Mouse (Mus musculus) hindbrain, embryonic 11.5 days (tissue): ENCODE measurements around the gene Kdm4c. TPM values are rescaled to one million over a fixed set of nuclear protein-coding genes. Genes with fewer than 3 reads are reported as not detected.
A peak's percentile ranks its signal among the peaks of the same experiment; 100 is the strongest.
"Not testable (repeated sequence)": the region's sequence is repeated elsewhere in the genome, so short reads cannot be mapped to it uniquely, and the experiment has no call there.

ENCODE experiments used
- ATAC-seq: fragments of 200-750 bp; cut with Nextera tagmentation; 2 replicates; pipeline ENCODE4 v1.8.0; 2017; ENCODE audit warnings: mild to moderate bottlenecking, moderate TSS enrichment, moderate library complexity; ENCODE audit not compliant: low FRiP score
- DNase-seq: peaks from one replicate; pipeline ENCODE4 v3.0.0-alpha.2; 2015; ENCODE audit warnings: low spot score
- H3K27ac ChIP-seq: fragments of 300-500 bp; sonication (generic); 2 replicates; pipeline ENCODE4 v1.5.1; 2014; ENCODE audit warnings: mild to moderate bottlenecking, low read depth, low read length
- H3K27me3 ChIP-seq: fragments of 300-500 bp; sonication (generic); 2 replicates; pipeline ENCODE4 v1.6.1; 2014; ENCODE audit warnings: mild to moderate bottlenecking, low read length, moderate library complexity, mixed read lengths; ENCODE audit not compliant: control insufficient read depth, insufficient read depth
- H3K36me3 ChIP-seq: fragments of 300-500 bp; sonication (generic); 2 replicates; pipeline ENCODE4 v1.6.1; 2014; ENCODE audit warnings: mild to moderate bottlenecking, low read length, moderate library complexity, mixed read lengths; ENCODE audit not compliant: control insufficient read depth, insufficient read depth
- H3K4me1 ChIP-seq: fragments of 300-500 bp; sonication (generic); replicated peaks from 2 replicates; pipeline ENCODE4 v1.6.1; 2014; ENCODE audit warnings: low read length, mixed read lengths; ENCODE audit not compliant: control insufficient read depth, insufficient read depth
- H3K4me2 ChIP-seq: fragments of 300-500 bp; sonication (generic); replicated peaks from 2 replicates; pipeline ENCODE4 v1.6.1; 2014; ENCODE audit warnings: mild to moderate bottlenecking, low read depth, low read length
- H3K4me3 ChIP-seq: fragments of 300-500 bp; sonication (generic); 2 replicates; pipeline ENCODE4 v1.5.1; 2014; ENCODE audit warnings: low read depth, low read length
- H3K9ac ChIP-seq: fragments of 300-500 bp; sonication (generic); 2 replicates; pipeline ENCODE4 v1.6.1; 2014; ENCODE audit warnings: low read depth, low read length
- H3K9me3 ChIP-seq: fragments of 300-500 bp; sonication (generic); 2 replicates; pipeline ENCODE4 v1.6.1; 2016; ENCODE audit warnings: low read length; ENCODE audit not compliant: control insufficient read depth
- WGBS: fragments of 180-500 bp; shearing (Covaris S2); extraction: QIAGEN DNeasy Blood & Tissue Kit; methylation state at CpG from one replicate; pipeline ENCODE4 v1.1.7; 2014; 5-methylcytosine and 5-hydroxymethylcytosine counted together
- polyA plus RNA-seq: library from polyadenylated mRNA; unstranded; fragments of >200 nt; fragmentation: Nextera tagmentation; extraction: Ambion mirVana; gene quantifications from 2 replicates; pipeline ENCODE4 v1.2.1, GENCODE M21; 2014

Gene Kdm4c
- polyA plus RNA-seq = 17.8 and 18.3 TPM in 2 replicates

DNA sequence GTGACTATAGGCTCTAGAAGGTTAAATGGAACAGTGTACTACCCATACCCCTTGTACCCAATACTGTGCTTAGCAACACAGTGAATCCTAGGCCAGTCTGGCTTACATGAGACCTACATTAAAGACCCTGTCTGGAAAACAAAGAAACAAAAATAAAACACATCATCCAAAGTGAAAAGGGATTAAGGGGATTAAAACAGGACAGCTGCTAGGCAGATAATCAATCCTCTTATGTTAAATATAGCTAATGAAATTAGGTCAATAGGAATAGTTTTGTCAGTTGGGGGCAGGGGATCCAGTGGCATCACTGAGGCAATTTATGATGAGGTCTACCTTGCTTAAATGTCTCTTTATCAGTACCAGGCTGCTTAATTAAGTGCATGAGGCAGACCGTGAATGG is at the start of gene Kdm4c:
Kdm4c (plus strand) TSS at position 322 of the 400 bp plus-strand sequence.
- no peaks in the 10 kb centered on the region for H3K9me3 ChIP-seq
- no peaks in the 10 kb centered on the region for H3K36me3 ChIP-seq
- 84% methylated on average over 1 of the region's 1 CpGs for WGBS
- no peak within 1 kb of the TSS for H3K4me3 ChIP-seq
- H3K4me2 ChIP-seq = no peak within 1 kb of the TSS
- no peak within 1 kb of the TSS for H3K27ac ChIP-seq
- no peak within 1 kb of the TSS for H3K9ac ChIP-seq
- no peaks in the 10 kb centered on the region for H3K27me3 ChIP-seq
- DNase-seq (no peak), ATAC-seq (no peak)
- H3K4me1 ChIP-seq = no peaks in the 10 kb centered on the region

DNA sequence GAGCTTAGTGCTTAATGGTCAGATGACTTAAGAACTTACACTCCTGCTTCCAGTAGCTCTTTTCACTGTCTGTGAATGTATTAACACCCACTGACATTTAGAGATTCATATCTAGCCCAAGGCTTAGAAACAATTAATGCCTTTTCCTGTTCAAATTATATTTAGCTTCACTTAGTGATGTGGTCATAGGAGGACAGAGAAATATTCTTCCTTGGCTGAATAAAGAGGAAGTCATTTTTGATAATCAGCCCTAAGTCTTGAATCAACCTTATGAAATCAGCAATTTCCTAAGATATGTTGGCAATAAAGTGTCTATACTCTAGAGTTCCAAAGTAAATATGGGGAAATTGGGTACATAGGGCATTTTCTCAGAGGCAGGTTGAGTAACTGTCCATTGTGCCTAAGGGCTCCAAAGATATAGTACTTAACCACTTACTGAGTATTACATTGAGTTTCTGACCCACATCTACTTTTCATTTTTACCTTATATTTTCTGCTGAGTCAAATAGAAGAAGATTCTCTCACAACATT is 41.0 kb upstream of the Kdm4c start:
- Histone ChIP-seq H3K4me3 (no peak overlapping the region), H3K9ac (no peak overlapping the region), H3K36me3 (no peaks in the 10 kb centered on the region), H3K4me2 (no peak overlapping the region), H3K27ac (no peak overlapping the region), H3K27me3 (no peaks in the 10 kb centered on the region), H3K9me3 (no peaks in the 10 kb centered on the region), H3K4me1 (no peaks in the 10 kb centered on the region)
- no peak for ATAC-seq
- no peak for DNase-seq

DNA sequence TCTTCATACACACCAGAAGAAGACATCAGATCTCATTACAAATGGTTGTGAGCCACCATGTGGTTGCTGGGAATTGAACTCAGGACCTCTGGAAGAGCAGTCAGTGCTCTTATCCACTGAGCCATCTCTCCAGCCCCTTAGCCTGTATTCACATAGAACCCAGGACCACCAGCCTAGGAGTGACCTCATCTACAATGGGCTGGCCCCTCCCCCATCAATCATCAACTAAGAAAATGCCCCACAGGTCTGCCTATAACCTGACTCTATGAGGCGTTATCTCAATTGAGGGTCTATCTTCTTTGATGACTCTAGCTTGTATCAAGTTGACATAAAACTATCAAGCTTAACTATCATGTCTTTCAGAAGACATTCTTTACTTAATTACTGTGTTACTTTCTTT is 20.5 kb upstream of the Kdm4c start:
- ATAC-seq, H3K36me3 ChIP-seq, H3K27me3 ChIP-seq, H3K9ac ChIP-seq, H3K4me1 ChIP-seq, H3K4me2 ChIP-seq, H3K4me3 ChIP-seq, H3K27ac ChIP-seq, H3K9me3 ChIP-seq, DNase-seq: not testable (repeated sequence)
- 83% methylated on average over 1 of the region's 1 CpGs for WGBS

DNA sequence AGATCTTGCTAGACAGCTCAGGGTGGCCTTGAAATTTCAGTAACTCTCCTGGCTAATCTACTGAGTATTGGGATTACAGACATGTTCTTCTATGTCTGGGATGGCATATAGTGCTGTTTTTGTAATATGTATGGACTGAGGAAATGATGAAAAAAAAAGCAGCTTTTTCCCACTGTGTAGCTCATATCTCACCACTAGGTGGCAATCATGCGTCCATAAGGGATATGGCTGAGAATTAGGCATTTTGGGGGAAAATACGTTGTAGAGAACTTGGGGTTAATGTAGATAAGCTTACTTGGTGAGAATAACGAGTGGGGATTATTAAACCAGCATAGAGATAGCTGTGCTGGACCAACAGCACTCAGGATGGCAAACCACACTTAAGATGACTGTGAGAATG is 19.9 kb upstream of the Kdm4c start:
- Histone ChIP-seq H3K27me3 (no peaks in the 10 kb centered on the region), H3K4me2 (no peak overlapping the region), H3K9me3 (no peaks in the 10 kb centered on the region), H3K27ac (no peak overlapping the region), H3K36me3 (no peaks in the 10 kb centered on the region), H3K9ac (no peak overlapping the region), H3K4me3 (no peak overlapping the region), H3K4me1 (no peaks in the 10 kb centered on the region)
- DNase-seq (peak; percentile 8), ATAC-seq (0 out of 2 replicates have a peak, but pooled peaks have one; percentile 12)
- 37% methylated on average over 3 of the region's 3 CpGs for WGBS

DNA sequence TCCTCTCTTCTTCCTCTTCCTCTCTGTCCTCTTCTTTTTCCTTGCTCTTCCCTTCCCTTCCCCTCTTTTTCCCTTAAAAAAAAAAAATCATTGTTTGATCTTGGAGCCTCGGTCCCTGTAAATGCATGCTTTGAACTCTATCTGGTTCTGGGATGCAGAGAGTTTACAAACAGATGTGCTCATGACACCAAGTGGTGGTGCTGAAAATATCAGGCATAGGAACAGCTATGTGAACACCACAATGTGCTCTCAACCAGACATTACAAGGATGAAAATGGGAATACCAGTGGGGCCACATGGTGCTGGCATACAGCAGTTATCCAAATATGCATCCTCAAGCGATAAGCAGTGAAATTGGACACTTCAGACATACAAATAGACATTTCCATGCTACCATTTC is 18.1 kb upstream of the Kdm4c start:
- DNase-seq (no peak), ATAC-seq (no peak)
- H3K27me3 ChIP-seq = no peaks in the 10 kb centered on the region
- H3K9me3 ChIP-seq = no peaks in the 10 kb centered on the region
- no peaks in the 10 kb centered on the region for H3K36me3 ChIP-seq
- H3K4me2 ChIP-seq = no peak overlapping the region
- H3K4me1 ChIP-seq = no peaks in the 10 kb centered on the region
- 79% methylated on average over 2 of the region's 2 CpGs for WGBS
- no peak overlapping the region for H3K9ac ChIP-seq
- H3K4me3 ChIP-seq = no peak overlapping the region
- no peak overlapping the region for H3K27ac ChIP-seq

DNA sequence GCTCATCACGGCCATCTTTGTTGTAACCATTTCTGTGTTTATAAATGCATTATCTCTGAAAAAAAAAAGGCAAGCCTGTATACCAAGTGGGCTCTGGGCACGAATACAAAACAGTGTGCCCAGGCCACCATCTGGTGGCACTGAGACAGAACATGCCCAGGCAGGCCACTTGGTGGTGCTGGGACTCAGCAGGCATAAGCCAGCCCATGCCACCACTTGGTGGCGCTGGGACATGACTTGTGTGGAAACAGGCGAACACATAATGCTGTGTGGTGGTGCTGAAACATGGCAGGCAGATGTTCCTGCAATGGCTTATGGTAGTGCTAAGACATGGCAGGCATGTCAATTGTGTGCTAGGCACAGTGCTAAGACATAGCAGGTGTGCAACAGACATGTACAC is 11.3 kb upstream of the Kdm4c start:
- Histone ChIP-seq H3K9me3 (no peaks in the 10 kb centered on the region), H3K4me2 (no peak overlapping the region), H3K9ac (no peak overlapping the region), H3K36me3 (no peaks in the 10 kb centered on the region), H3K27me3 (no peaks in the 10 kb centered on the region), H3K4me1 (no peaks in the 10 kb centered on the region), H3K4me3 (no peak overlapping the region), H3K27ac (no peak overlapping the region)
- ATAC-seq (peak; percentile 38), DNase-seq (no peak)
- 76% methylated on average over 4 of the region's 4 CpGs for whole genome bisulfite sequencing

DNA sequence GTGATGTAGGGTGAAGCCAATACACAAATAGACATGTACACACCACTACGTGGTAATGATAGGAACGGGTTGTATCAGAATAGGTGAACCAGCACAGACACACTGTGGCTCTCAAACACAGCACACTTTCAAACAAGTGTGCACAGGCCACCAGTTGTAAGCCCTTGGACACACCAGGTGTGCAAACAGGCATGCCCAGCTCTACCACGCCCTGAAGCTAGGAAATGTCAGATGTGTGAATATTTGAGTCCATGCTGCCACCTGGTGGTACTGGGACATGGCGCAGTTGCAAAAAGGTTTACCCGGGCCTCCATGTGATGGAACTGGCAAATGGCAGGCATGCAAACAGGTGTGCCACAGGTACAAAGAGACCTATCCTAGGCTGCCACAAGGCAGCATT is 10.9 kb upstream of the Kdm4c start:
- Histone ChIP-seq H3K36me3 (no peaks in the 10 kb centered on the region), H3K9ac (no peak overlapping the region), H3K4me2 (no peak overlapping the region), H3K27ac (no peak overlapping the region), H3K9me3 (no peaks in the 10 kb centered on the region), H3K4me1 (no peaks in the 10 kb centered on the region), H3K27me3 (no peaks in the 10 kb centered on the region), H3K4me3 (no peak overlapping the region)
- DNase-seq (peak; percentile 62), ATAC-seq (peak; percentile 50)
- 69% methylated on average over 5 of the region's 5 CpGs for WGBS

DNA sequence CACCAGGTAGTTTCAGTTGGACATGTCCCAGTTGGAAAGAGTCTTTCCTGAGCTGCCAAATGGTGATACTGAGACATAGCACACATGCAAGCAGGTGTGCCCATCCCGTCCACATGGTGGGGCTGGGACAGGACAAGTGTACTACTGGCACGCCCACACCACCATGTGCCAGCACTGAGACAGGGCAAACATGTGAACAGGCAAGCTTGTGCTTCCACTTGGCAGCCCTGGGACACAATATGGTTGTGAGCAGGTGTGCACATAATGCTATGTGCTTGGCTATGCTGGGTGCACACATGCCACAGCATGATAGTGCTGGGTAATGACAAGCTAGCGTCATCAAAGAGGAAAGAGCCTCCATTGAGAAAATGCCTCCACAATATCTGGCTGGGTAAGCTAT is 8.8 kb upstream of the Kdm4c start:
- no peaks in the 10 kb centered on the region for H3K4me1 ChIP-seq
- no peak overlapping the region for H3K4me2 ChIP-seq
- 86% methylated on average over 3 of the region's 3 CpGs for WGBS
- no peak for ATAC-seq
- no peak overlapping the region for H3K4me3 ChIP-seq
- no peaks in the 10 kb centered on the region for H3K9me3 ChIP-seq
- DNase-seq = no peak
- H3K9ac ChIP-seq = no peak overlapping the region
- no peaks in the 10 kb centered on the region for H3K27me3 ChIP-seq
- H3K27ac ChIP-seq = no peak overlapping the region
- no peaks in the 10 kb centered on the region for H3K36me3 ChIP-seq

DNA sequence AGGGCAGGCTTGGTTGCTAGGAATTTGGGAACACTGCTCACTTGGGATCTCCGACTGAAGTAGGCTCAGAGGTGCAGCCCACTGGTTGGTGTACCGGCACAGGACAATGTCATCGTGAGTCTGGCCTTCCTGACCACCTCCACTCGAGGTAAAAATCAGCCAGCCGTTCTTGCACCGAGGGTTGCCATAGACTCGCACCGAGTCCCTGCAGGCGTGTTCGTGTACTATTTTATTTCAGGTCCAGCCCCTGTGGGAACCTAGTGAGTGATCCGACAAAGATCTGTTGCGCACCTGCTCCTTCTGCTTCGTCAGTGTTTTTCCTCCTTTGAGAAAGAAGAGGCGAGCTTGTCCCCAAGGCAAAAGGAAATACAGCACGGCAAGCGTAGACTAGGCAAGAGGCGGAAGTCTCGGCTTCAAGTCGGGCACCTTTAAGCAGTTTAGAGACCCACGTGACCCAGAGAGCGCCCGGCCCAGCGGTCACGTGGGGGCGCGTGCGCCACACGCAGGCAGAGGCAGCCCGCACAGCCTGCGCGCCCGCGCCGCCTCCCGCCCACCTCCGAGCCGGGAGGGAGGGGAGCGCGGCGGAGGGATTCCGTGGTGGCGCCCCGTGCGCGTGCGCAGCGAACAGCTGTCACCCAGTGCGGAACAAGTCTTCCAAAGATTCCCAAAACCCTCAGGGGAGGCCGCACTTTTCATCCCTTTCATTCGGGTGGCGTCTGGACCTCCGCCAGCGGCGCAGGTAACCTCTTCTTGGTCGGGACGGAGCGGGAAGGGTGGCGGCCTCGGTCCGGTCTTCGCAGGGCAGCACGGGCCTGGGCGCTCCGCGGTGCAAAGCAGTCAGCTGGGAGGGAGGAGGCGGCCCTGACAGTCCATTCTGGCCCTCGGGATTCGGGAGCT is 9.3 kb downstream of the Kdm4c start:
- H3K4me3 ChIP-seq = peak overlapping the region; percentile 53
- H3K9ac ChIP-seq = peak overlapping the region; percentile 80
- peak overlapping the region; percentile 39 for H3K27ac ChIP-seq
- H3K4me2 ChIP-seq = peak overlapping the region; percentile 59
- H3K4me1 ChIP-seq = no peaks in the 10 kb centered on the region
- 2% methylated on average over 59 of the region's 68 CpGs for WGBS
- no peaks in the 10 kb centered on the region for H3K27me3 ChIP-seq
- H3K36me3 ChIP-seq = no peaks in the 10 kb centered on the region
- DNase-seq = peak; percentile 96
- no peaks in the 10 kb centered on the region for H3K9me3 ChIP-seq
- peak; percentile 98 for ATAC-seq
